Mouse (Mus musculus) lung, adult 2 months (tissue): ENCODE measurements around the gene Senp2.

Source experiments
- CTCF ChIP-seq: fragments of 200-500 bp; IDR thresholded peaks from 2 replicates; pipeline ENCODE4 v1.5.1; 2011; ENCODE audit warnings: mild to moderate bottlenecking, low read length, control low read depth; ENCODE audit not compliant: insufficient read depth
- POLR2A ChIP-seq: fragments of 200-500 bp; IDR thresholded peaks from 2 replicates; pipeline ENCODE4 v1.6.1; 2011; ENCODE audit warnings: low read depth, mild to moderate bottlenecking, control low read depth, low read length, borderline replicate concordance; ENCODE audit errors: extremely low read depth

DNA sequence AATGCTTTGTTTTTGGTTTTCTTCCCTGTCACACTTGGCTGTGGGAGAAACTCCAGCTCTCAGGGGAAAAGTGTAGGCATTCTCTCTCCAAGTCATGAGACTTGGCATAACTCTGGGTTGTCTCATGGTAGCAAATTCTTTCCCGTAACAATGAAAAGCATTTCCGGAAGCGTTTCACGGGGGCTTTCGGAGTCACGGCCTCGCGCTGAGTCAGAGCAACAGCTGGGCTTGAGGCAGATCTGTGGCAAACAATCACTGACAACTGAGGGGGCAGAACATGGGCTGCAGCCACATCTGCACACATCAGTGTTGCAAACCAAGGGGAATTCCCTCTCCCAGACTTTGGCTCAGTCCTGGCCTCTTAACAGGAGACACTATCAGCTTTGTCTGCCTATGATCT is 58.1 kb downstream of the Senp2 start:
- TF ChIP-seq POLR2A, result no peak
- TF ChIP-seq CTCF, result no peak
